Mouse (Mus musculus): ENCODE results near the gene Paqr6. TPM values are rescaled to one million over a fixed set of nuclear protein-coding genes. Genes with fewer than 3 reads are reported as not detected.

The Paqr6 gene
- total RNA-seq, 4 experiments from 2014 or later: 16.8 to 25.2 (median 19.3) TPM

GRCm38 (mm10) chr3:88409741-88410644 lies 45.6 kb downstream of the Paqr6 start, which contains the start of gene Pmf1:
Pmf1 (minus strand) TSS chr3:88410331.
- DNase-seq (ENCODE audit: low spot score in 2 of 2): peak; percentile 87

GRCm38 (mm10) chr3:88410645-88411031 lies 46.3 kb downstream of the Paqr6 start:
- DNase-seq (ENCODE audit: low spot score in 2 of 2): no peak

- DNase-seq (ENCODE audit: low spot score in 2 of 2): no peak
Measured at GRCm38 (mm10) chr3:88411681-88412080, 47.3 kb downstream of the Paqr6 start.

- no peak for DNase-seq (ENCODE audit: low spot score in 2 of 2)
Measured at GRCm38 (mm10) chr3:88412636-88413035, 48.3 kb downstream of the Paqr6 start.

- DNase-seq (ENCODE audit: low spot score in 2 of 2): no peak
Measured at GRCm38 (mm10) chr3:88415668-88416067, 51.3 kb downstream of the Paqr6 start.

- DNase-seq (ENCODE audit: low spot score in 2 of 2): no peak
Measured at GRCm38 (mm10) chr3:88418016-88418415, 53.6 kb downstream of the Paqr6 start.

Other genes with a start within 250 kb of the Paqr6 start
- 100 to 1,000 TPM; 189 to 206 (median 196) TPM for gene Mef2d, start 222.2 kb upstream of the Paqr6 start, total RNA-seq (2022)
- gene Rhbg, start 109.9 kb upstream of the Paqr6 start, total RNA-seq (2022): not detected
- under 1 TPM in 2 of 4 experiments, not detected in 2; 0.45 to 0.54 TPM for gene Gm38392, start 77.4 kb upstream of the Paqr6 start, total RNA-seq (2022)
- 1 to 10 TPM; 4.0 to 7.0 (median 4.4) TPM for gene Tsacc, start 67.6 kb upstream of the Paqr6 start, total RNA-seq (2022)
- gene Cct3, start 67.5 kb upstream of the Paqr6 start, total RNA-seq (2022): 100 to 1,000 TPM; 172 to 207 (median 187) TPM
- gene Glmp, start 39.6 kb upstream of the Paqr6 start, total RNA-seq (2022): 100 to 1,000 TPM in 2 of 4 experiments, 10 to 100 TPM in 2; 92.1 to 138 (median 99.4) TPM
- gene Tmem79, start 28.4 kb upstream of the Paqr6 start, total RNA-seq (2022): 1 to 10 TPM; 1.3 to 2.7 (median 1.7) TPM
- gene Smg5, start 28.3 kb upstream of the Paqr6 start, total RNA-seq (2022): 10 to 100 TPM; 68.5 to 94.9 (median 74.2) TPM
- 1 to 10 TPM; 1.0 to 2.5 (median 2.0) TPM for gene Bglap3, start 8.2 kb downstream of the Paqr6 start, total RNA-seq (2022)
- gene Bglap2, start 14.1 kb downstream of the Paqr6 start, total RNA-seq (2022): 1 to 10 TPM in 2 of 4 experiments, not detected in 2; 1.6 to 2.8 TPM
- gene Bglap, start 19.9 kb downstream of the Paqr6 start, total RNA-seq (2022): 1 to 10 TPM in 1 of 4 experiments, not detected in 3; 1.3 TPM
- gene Pmf1, start 45.7 kb downstream of the Paqr6 start, total RNA-seq (2022): 1 to 10 TPM; 5.5 to 8.3 (median 6.0) TPM
- gene Slc25a44, start 60.6 kb downstream of the Paqr6 start, total RNA-seq (2022): 10 to 100 TPM; 66.0 to 72.8 (median 68.6) TPM
- 10 to 100 TPM; 43.0 to 52.1 (median 50.8) TPM for gene Sema4a, start 96.6 kb downstream of the Paqr6 start, total RNA-seq (2022)
- gene Lmna, start 145.4 kb downstream of the Paqr6 start, total RNA-seq (2022): 10 to 100 TPM; 38.0 to 45.6 (median 40.2) TPM
- gene Mex3a, start 167.8 kb downstream of the Paqr6 start, total RNA-seq (2022): 1 to 10 TPM; 2.4 to 2.8 (median 2.6) TPM
- gene Rab25, start 183.7 kb downstream of the Paqr6 start, total RNA-seq (2022): 1 to 10 TPM in 1 of 4 experiments, not detected in 3; 1.5 TPM
- gene Lamtor2, start 188.5 kb downstream of the Paqr6 start, total RNA-seq (2022): 100 to 1,000 TPM in 3 of 4 experiments, 10 to 100 TPM in 1; 89.2 to 111 (median 106) TPM
- gene Ubqln4, start 189.2 kb downstream of the Paqr6 start, total RNA-seq (2022): 100 to 1,000 TPM in 2 of 4 experiments, 10 to 100 TPM in 2; 96.1 to 118 (median 107) TPM
- gene Ssr2, start 211.3 kb downstream of the Paqr6 start, total RNA-seq (2022): 10 to 100 TPM; 86.4 to 96.0 (median 90.1) TPM
- gene Arhgef2, start 241.4 kb downstream of the Paqr6 start, total RNA-seq (2022): 100 to 1,000 TPM; 210 to 272 (median 257) TPM